Mouse (Mus musculus): ENCODE measurements at regions not wholly inside any gene's neighbourhood (a gene's known extent, or its start where the extent isn't known, plus 50 kb on each side); places are given as distances from the start of the nearest gene placed in this dataset.

GRCm38 (mm10) chr3:157724542-157724941 is 157.8 kb downstream of the Ptger3 start:
- TF ChIP-seq CTCF (IDR thresholded peaks at IDR 0.05; ENCODE audit: low read depth) (no peak), EP300 (IDR thresholded peaks at IDR 0.05; ENCODE audit: low read depth) (no peak)
